Mouse (Mus musculus): Measurements from ENCODE around the gene Cdc42ep5. TPM values are rescaled to one million over a fixed set of nuclear protein-coding genes. Genes with fewer than 3 reads are reported as not detected.

Gene Cdc42ep5
- polyA plus RNA-seq (2017; shearing (Covaris generic)), result not detected

GRCm38 (mm10) chr7:4164090-4164910 lies at the start of gene Cdc42ep5:
Cdc42ep5 (minus strand) TSS chr7:4164860.

GRCm38 (mm10) chr7:4150059-4150541 lies 14.6 kb downstream of the Cdc42ep5 start, which contains the start of gene Leng9:
Leng9 (minus strand) TSS chr7:4150374.

GRCm38 (mm10) chr7:4136771-4137531 lies 27.7 kb downstream of the Cdc42ep5 start, which contains the start of gene Leng8:
Leng8 (plus strand) TSS chr7:4137039.

GRCm38 (mm10) chr7:4119344-4119902 lies 45.2 kb downstream of the Cdc42ep5 start, which contains the start of gene Ttyh1:
Ttyh1 (plus strand) TSS chr7:4119408.

Other genes starting within 250 kb of the Cdc42ep5 start
- gene Lilra6, start 249.4 kb downstream of the Cdc42ep5 start, polyA plus RNA-seq (2017; shearing (Covaris generic)), result not detected
- 14.2 TPM for gene Lair1, start 101.7 kb downstream of the Cdc42ep5 start, polyA plus RNA-seq (2017; shearing (Covaris generic))
- gene Ttyh1, start 45.5 kb downstream of the Cdc42ep5 start, polyA plus RNA-seq (2017; shearing (Covaris generic)), result 1.0 TPM
- 186 TPM for gene Leng8, start 27.8 kb downstream of the Cdc42ep5 start, polyA plus RNA-seq (2017; shearing (Covaris generic))
- gene Leng9, start 14.5 kb downstream of the Cdc42ep5 start, polyA plus RNA-seq (2017; shearing (Covaris generic)), result 21.4 TPM
- not detected for gene Lilra5, start 72.9 kb upstream of the Cdc42ep5 start, polyA plus RNA-seq (2017; shearing (Covaris generic))
- gene Ncr1, start 172.9 kb upstream of the Cdc42ep5 start, polyA plus RNA-seq (2017; shearing (Covaris generic)), result not detected
- gene Gp6, start 232.9 kb upstream of the Cdc42ep5 start, polyA plus RNA-seq (2017; shearing (Covaris generic)), result not detected

Data from effector memory CD4-positive, alpha-beta T cell, adult 5 months (primary cell).